Mouse (Mus musculus) cerebellum, adult 11-12 months (tissue): ENCODE results near the gene 9430038I01Rik.
"Not testable (repeated sequence)": the region's sequence is repeated elsewhere in the genome, so short reads cannot be mapped to it uniquely, and the experiment has no call there.

Source experiments
- DNase-seq: peaks from one replicate; pipeline ENCODE4 v3.0.0; 2022

Gene 9430038I01Rik

GRCm38 (mm10) chr7:137410337-137411197 is at the start of gene 9430038I01Rik:
Gene 9430038I01Rik (minus strand): TSS chr7:137410762.
- peak; percentile 94 for DNase-seq

GRCm38 (mm10) chr7:137445321-137445720 is 34.8 kb upstream of the 9430038I01Rik start:
- DNase-seq = no peak

- DNase-seq = no peak
These were observed 32.4 kb upstream of the 9430038I01Rik start for GRCm38 (mm10) chr7:137442951-137443350.

GRCm38 (mm10) chr7:137438962-137439361 is 28.4 kb upstream of the 9430038I01Rik start:
- not testable (repeated sequence) for DNase-seq

GRCm38 (mm10) chr7:137438179-137438550 is 27.6 kb upstream of the 9430038I01Rik start:
- no peak for DNase-seq

GRCm38 (mm10) chr7:137437440-137438178 is 27.0 kb upstream of the 9430038I01Rik start, which contains the start of gene Glrx3:
Gene Glrx3 (plus strand): TSS chr7:137437614.
- peak; percentile 95 for DNase-seq

GRCm38 (mm10) chr7:137436901-137437300 is 26.3 kb upstream of the 9430038I01Rik start:
- no peak for DNase-seq

GRCm38 (mm10) chr7:137431769-137432603 is 21.4 kb upstream of the 9430038I01Rik start:
- DNase-seq = no peak

- DNase-seq = no peak
These were observed 16.1 kb upstream of the 9430038I01Rik start for GRCm38 (mm10) chr7:137426693-137427092.

GRCm38 (mm10) chr7:137421236-137421635 is 10.7 kb upstream of the 9430038I01Rik start:
- DNase-seq = no peak

- DNase-seq = no peak
These were observed 10.0 kb upstream of the 9430038I01Rik start for GRCm38 (mm10) chr7:137420550-137420949.

- no peak for DNase-seq
These were observed 4.1 kb upstream of the 9430038I01Rik start for GRCm38 (mm10) chr7:137414710-137415109.

GRCm38 (mm10) chr7:137407428-137408058 is 3.0 kb downstream of the 9430038I01Rik start:
- no peak for DNase-seq

GRCm38 (mm10) chr7:137404146-137404545 is 6.4 kb downstream of the 9430038I01Rik start:
- no peak for DNase-seq

GRCm38 (mm10) chr7:137398973-137399372 is 11.6 kb downstream of the 9430038I01Rik start:
- no peak for DNase-seq

GRCm38 (mm10) chr7:137397361-137397910 is 13.1 kb downstream of the 9430038I01Rik start:
- DNase-seq = no peak

- DNase-seq = no peak
These were observed 15.1 kb downstream of the 9430038I01Rik start for GRCm38 (mm10) chr7:137395421-137395820.

GRCm38 (mm10) chr7:137387863-137388262 is 22.7 kb downstream of the 9430038I01Rik start:
- no peak for DNase-seq

GRCm38 (mm10) chr7:137374996-137375395 is 35.6 kb downstream of the 9430038I01Rik start:
- DNase-seq = no peak

- DNase-seq = no peak
These were observed 38.8 kb downstream of the 9430038I01Rik start for GRCm38 (mm10) chr7:137371770-137372169.

- no peak for DNase-seq
These were observed 40.4 kb downstream of the 9430038I01Rik start for GRCm38 (mm10) chr7:137370175-137370574.

- DNase-seq = no peak
These were observed 43.8 kb downstream of the 9430038I01Rik start for GRCm38 (mm10) chr7:137366736-137367135.
